Mouse (Mus musculus) regulatory T cell (primary cell): Measurements from ENCODE around the gene Crebl2.

Source experiments
- in situ Hi-C: fragments of 300-600 bp; cut with MboI, MseI; formaldehyde crosslinking; loops from one replicate; pipeline ENCODE4 v1.15.1; 2025; ENCODE audit warnings: high pct_unique_total_duplicates

Crebl2 gene

GRCm38 (mm10) chr6:134829786-134830700 lies at the start of gene Crebl2:
Gene Crebl2, plus strand, starts transcription at chr6:134830154.
- in situ Hi-C loops = no loop called here

GRCm38 (mm10) chr6:134781494-134781913 lies 48.5 kb upstream of the Crebl2 start:
- in situ Hi-C loops = no loop called here

DNA sequence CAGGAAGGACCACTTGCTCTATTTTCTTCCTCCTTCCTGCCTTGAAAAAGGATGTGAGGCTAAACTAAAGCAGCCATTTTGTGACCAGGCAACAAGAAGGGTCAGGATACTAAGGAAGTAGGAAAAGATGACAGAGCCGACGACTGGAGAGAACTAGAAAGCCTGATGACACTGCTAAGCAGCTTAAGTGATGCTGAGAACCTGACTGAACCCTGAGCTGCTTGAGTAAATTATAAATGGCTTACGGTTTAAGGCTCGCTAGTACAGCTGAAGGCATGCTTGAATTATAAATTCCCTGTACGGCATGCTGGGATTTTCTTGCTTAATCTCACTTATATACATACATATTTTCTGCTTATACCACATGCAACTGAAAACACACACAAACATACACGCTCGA lies 47.1 kb upstream of the Crebl2 start:
- in situ Hi-C loops = no loop called here

GRCm38 (mm10) chr6:134786426-134786825 lies 43.5 kb upstream of the Crebl2 start:
- in situ Hi-C loops = no loop called here

DNA sequence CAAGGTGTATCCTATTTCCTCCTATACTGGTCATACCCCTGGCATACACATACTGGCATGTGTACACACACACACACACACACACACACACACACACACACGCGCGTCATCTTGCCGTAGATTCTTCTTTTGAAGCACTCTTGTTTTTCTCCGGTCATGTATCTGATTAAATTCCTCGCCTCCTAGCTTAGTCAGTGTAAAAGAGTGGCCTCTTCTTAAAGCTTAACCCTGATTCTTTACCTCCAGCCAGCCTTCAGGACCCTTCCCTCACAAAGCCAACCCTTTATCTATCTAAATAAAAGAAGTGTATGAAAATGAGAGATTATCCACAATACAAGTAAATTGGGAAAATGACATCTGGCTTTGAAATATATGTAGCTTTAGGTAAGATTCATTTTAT lies 40.9 kb upstream of the Crebl2 start:
- in situ Hi-C loops = no loop called here

DNA sequence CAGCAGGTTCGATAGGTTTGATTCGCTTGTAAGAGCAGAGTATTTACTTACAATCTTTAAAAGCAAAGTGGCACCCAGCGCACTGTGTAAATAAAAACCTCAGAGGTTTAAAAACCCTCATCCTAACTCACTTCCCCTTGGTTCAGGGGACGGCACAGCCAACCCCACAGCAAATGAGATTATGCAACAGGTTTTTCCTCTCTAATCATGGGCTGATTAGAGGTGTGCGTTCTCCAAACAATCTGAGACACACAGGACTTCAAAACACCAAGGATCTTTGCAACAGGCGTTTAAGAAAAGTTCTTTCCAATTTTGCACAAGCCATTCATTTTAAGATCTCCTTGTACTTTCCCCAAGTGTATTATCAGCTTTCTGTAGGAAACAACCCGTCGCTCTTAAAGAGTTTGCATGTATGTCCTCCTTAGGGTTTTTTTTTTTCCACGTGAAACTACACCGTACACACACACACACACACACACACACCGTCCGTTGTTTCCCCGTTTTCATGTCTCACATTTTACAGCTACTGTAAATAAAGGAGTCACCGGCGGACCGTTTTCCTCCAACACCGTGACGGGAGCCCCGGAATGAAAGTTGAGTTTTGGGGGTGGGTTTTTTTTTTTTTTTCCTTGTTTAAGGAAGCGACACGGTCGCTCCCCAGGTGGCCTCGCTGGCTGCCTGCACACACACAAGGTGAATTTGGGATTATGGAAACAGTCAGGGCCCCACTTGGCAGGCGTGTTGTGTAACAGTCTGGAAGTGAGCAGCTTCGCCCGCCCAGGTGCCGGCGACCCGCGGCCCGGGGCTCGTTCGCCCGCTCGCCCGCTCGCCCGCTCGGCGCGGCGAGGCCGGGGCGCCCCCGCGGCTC lies 38.5 kb upstream of the Crebl2 start:
- in situ Hi-C loops = no loop called here

- in situ Hi-C loops = no loop called here
Observed at GRCm38 (mm10) chr6:134792141-134793045, 37.6 kb upstream of the Crebl2 start, which contains the start of gene Dusp16. Gene Dusp16, minus strand, starts transcription at chr6:134792625.

GRCm38 (mm10) chr6:134793046-134793806 lies 36.7 kb upstream of the Crebl2 start:
- in situ Hi-C loops = no loop called here

- in situ Hi-C loops = no loop called here
Observed at GRCm38 (mm10) chr6:134793911-134794520, 35.9 kb upstream of the Crebl2 start.

DNA sequence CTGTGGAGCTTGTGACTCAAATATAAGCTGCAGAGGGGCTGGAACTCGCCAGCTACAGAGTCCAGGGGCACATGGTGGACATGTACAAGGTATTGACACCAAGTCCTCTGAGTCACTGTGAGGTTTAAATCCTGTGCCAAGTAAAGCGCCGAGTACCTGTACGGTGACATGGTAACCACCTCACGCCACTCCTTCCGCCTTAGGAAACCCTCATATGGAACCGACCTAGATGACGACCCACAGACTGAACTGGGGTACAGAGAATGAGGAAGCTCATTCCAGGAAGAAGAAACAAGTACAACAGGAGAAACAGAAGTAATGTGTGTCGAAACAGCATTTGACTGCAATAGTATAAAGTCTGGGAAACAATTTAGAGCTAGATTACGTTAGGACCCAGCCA lies 33.7 kb upstream of the Crebl2 start:
- in situ Hi-C loops = no loop called here

DNA sequence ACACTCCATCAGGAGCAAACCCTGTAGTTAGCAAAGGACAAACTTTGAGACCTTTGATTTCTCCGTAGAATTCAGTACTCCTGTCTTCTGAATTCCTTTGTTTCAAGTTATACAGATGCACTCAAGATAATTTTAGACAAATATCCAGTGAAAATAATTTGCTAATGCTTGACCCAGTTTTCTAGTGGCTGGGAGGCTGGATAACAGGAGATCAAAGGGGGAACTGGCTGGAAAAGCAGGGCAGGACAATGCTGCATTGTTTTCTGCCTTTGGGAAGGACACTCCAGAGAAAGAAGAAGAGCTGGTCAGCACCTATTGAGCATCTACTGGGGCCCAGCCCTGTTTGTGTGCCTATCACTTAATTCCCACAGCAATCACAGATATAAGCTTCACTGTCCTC lies 28.5 kb upstream of the Crebl2 start:
- in situ Hi-C loops = no loop called here

GRCm38 (mm10) chr6:134802641-134803043 lies 27.3 kb upstream of the Crebl2 start:
- in situ Hi-C loops = no loop called here

GRCm38 (mm10) chr6:134804736-134805277 lies 25.1 kb upstream of the Crebl2 start:
- in situ Hi-C loops = no loop called here

DNA sequence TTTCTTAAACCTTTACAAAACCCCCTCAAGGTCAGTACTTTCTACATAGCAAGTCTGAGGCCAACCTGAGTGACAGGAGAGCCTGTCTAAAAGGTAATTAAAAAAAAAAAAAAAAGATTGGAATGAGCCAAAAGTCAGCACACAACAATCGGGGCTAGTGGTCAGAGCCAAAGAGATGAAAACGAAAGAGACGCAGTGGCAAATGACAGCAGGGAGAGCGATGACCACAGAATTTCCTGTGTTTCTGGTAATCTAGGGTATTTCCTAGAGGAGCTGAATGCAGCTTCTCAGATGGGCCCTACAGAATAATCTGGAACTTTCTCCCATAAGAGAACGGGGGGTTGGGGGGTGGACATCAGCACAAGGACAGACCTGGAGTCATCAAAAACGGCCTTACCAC lies 23.8 kb upstream of the Crebl2 start:
- in situ Hi-C loops = no loop called here

- in situ Hi-C loops = no loop called here
Observed at GRCm38 (mm10) chr6:134807091-134807490, 22.9 kb upstream of the Crebl2 start.

DNA sequence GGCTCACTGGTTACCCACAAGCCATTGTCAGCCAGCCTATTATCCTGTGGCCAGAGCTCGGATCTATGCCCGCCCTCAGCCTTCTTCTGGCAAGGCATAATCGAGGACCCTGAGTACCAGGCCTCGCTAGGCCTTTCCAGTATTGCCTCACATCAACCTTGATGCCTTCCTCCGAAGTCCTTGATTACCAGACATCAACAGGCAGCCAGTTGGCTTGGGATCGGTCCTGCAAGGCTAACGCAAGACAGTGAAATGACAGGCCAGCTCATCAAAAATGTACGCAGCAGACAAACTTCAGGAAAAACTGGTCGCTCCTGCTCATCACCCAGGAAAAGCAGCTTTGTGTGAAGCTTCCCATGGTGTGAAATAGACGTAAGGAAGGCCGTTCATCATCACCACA lies 22.2 kb upstream of the Crebl2 start:
- in situ Hi-C loops = no loop called here

DNA sequence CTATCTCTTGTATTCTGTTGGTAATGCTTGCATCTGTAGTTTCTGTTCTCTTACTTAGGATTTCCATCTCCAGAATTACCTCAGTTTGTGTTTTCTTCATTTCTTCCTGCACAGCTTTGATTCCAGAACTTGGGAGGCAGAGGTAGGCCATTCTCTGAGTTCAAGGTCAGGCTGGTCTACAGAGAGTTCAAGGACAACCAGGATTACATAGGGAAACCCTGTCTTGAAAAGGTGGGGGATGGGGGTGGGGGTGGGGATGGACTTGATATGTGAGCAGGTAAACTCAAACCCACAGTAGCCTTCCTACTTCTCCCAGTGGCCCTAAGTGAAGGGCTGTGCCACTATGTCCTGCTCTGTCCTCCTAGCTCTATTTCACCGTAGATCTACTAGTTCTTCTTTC lies 16.9 kb upstream of the Crebl2 start:
- in situ Hi-C loops = no loop called here

- in situ Hi-C loops = no loop called here
Observed at GRCm38 (mm10) chr6:134817051-134817928, 12.7 kb upstream of the Crebl2 start.

DNA sequence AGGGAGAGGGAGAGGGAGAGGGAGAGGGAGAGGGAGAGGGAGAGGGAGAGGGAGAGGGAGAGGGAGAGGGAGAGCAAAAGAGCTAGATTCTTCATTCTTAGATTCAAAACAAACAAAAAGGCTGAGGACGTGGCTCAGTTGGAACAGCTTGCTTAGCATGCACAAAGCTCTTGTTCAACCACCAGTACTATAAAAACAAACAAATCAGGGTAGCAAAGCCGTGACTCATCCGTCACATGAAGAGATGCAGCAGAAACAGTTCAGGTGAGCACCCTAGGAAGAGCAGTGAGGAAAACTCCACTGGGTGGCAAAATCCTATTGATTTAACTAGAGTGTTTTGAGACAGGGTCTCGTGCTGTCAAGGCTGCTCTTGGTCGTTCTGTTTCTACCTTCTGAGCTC lies 10.2 kb upstream of the Crebl2 start:
- in situ Hi-C loops = no loop called here
